ENCODE assay signal across 8 mouse cellular contexts in genomic region chr16:23225821-23226600, GRCm38 (mm10). TPM values are rescaled to one million over a fixed set of nuclear protein-coding genes. Genes with fewer than 3 reads are reported as not detected.
A peak's percentile ranks its signal among the peaks of the same experiment; 100 is the strongest.
DNase-seq lines count a peak whose midpoint lies in the region; ATAC-seq and TF ChIP-seq lines count a peak whose summit lies in the region.

No protein-coding gene starts in this region.

- peak overlapping the region; percentile 73 for H3K4me3 ChIP-seq in intestine, embryonic 15.5 days (replicated peaks)
- H3K4me3 ChIP-seq in limb, embryonic 14.5 days (replicated peaks; ENCODE audit: low read length), result peak overlapping the region; percentile 80
- peak overlapping the region; percentile 91 for H3K4me3 ChIP-seq in midbrain, embryonic 15.5 days
- peak overlapping the region; percentile 64 for H3K4me3 ChIP-seq in stomach, embryonic 15.5 days (replicated peaks)

- H3K27ac ChIP-seq in intestine, embryonic 15.5 days, result peak overlapping the region; percentile 85
- H3K27ac ChIP-seq in limb, embryonic 14.5 days (replicated peaks; ENCODE audit: low read depth, low read length), result peak overlapping the region; percentile 86
- peak overlapping the region; percentile 92 for H3K27ac ChIP-seq in midbrain, embryonic 15.5 days
- peak overlapping the region; percentile 81 for H3K27ac ChIP-seq in stomach, embryonic 15.5 days

- H3K4me1 ChIP-seq in intestine, embryonic 15.5 days (replicated peaks), result peaks cover 15% of the 10 kb centered on the region
- peaks cover 12% of the 10 kb centered on the region; the same call in 1 of the 2 replicates for H3K4me1 ChIP-seq in limb, embryonic 14.5 days (ENCODE audit: control insufficient read depth, insufficient read depth, low read length)
- peaks cover 35% of the 10 kb centered on the region for H3K4me1 ChIP-seq in midbrain, embryonic 15.5 days
- H3K4me1 ChIP-seq in stomach, embryonic 15.5 days, result peaks cover 11% of the 10 kb centered on the region; the same call in 1 of the 2 replicates

- 0 out of 2 replicates have a peak, but pooled peaks have one; percentile 34 for TF ChIP-seq POLR2A in limb, embryonic 14.5 days (IDR thresholded peaks at IDR 0.05; ENCODE audit: borderline replicate concordance, extremely low read depth, insufficient read depth, insufficient read length)

- H3K4me2 ChIP-seq in intestine, embryonic 15.5 days (replicated peaks), result peak overlapping the region; percentile 96
- peak overlapping the region; percentile 89 for H3K4me2 ChIP-seq in limb, embryonic 14.5 days (replicated peaks; ENCODE audit: low read depth, low read length, severe bottlenecking)
- H3K4me2 ChIP-seq in midbrain, embryonic 15.5 days, result peak overlapping the region; percentile 89
- peak overlapping the region; percentile 97 for H3K4me2 ChIP-seq in stomach, embryonic 15.5 days

- peak; percentile 67 for DNase-seq in layer of hippocampus, adult 11-12 months (ENCODE audit: low spot score)
- DNase-seq in layer of hippocampus, adult 9-10 months (ENCODE audit: low spot score), result no peak
- peak; percentile 96 for DNase-seq in heart, adult 11 months
- peak; percentile 73 for DNase-seq in limb, embryonic 14.5 days (ENCODE audit: low spot score)

- no peaks in the 10 kb centered on the region for H3K36me3 ChIP-seq in intestine, embryonic 15.5 days
- H3K36me3 ChIP-seq in limb, embryonic 14.5 days (ENCODE audit: control insufficient read depth, insufficient read depth, low read length), result no peaks in the 10 kb centered on the region
- no peaks in the 10 kb centered on the region for H3K36me3 ChIP-seq in midbrain, embryonic 15.5 days (replicated peaks)
- H3K36me3 ChIP-seq in stomach, embryonic 15.5 days, result no peaks in the 10 kb centered on the region

- H3K9ac ChIP-seq in intestine, embryonic 15.5 days, result peak overlapping the region; percentile 76
- peak overlapping the region; percentile 92 for H3K9ac ChIP-seq in limb, embryonic 14.5 days (ENCODE audit: low read depth, low read length, severe bottlenecking)
- H3K9ac ChIP-seq in midbrain, embryonic 15.5 days, result peak overlapping the region; percentile 80
- peak overlapping the region; percentile 58; the same call in 1 of the 2 replicates for H3K9ac ChIP-seq in stomach, embryonic 15.5 days

- WGBS in intestine, embryonic 15.5 days, result 3% methylated on average over 28 of the region's 28 CpGs
- under 1% methylated on average over 28 of the region's 28 CpGs for whole genome bisulfite sequencing in limb, embryonic 14.5 days
- under 1% methylated on average over 28 of the region's 28 CpGs for WGBS in midbrain, embryonic 15.5 days
- WGBS in stomach, embryonic 15.5 days, result under 1% methylated on average over 28 of the region's 28 CpGs

- H3K9me3 ChIP-seq in intestine, embryonic 15.5 days, result no peaks in the 10 kb centered on the region
- H3K9me3 ChIP-seq in limb, embryonic 14.5 days (ENCODE audit: control insufficient read depth, low read length), result no peaks in the 10 kb centered on the region
- no peaks in the 10 kb centered on the region for H3K9me3 ChIP-seq in midbrain, embryonic 15.5 days
- no peaks in the 10 kb centered on the region for H3K9me3 ChIP-seq in stomach, embryonic 15.5 days

- H3K27me3 ChIP-seq in intestine, embryonic 15.5 days (replicated peaks), result no peaks in the 10 kb centered on the region
- H3K27me3 ChIP-seq in limb, embryonic 14.5 days (ENCODE audit: control insufficient read depth, insufficient read depth, low read length), result no peaks in the 10 kb centered on the region
- no peaks in the 10 kb centered on the region for H3K27me3 ChIP-seq in midbrain, embryonic 15.5 days (replicated peaks)
- no peaks in the 10 kb centered on the region for H3K27me3 ChIP-seq in stomach, embryonic 15.5 days (replicated peaks)

- ATAC-seq in common myeloid progenitor, adult 5-6 weeks (replicated peaks; ENCODE audit: low read depth, poor library complexity, severe bottlenecking), result peak; percentile 23
- peak; percentile 53 for ATAC-seq in intestine, embryonic 15.5 days
- peak; percentile 31 for ATAC-seq in limb, embryonic 14.5 days (ENCODE audit: low FRiP score, low read depth)
- ATAC-seq in midbrain, embryonic 15.5 days (replicated peaks), result peak; percentile 56
- ATAC-seq in stomach, embryonic 15.5 days (ENCODE audit: insufficient read depth, low FRiP score, low read depth), result no peak

RNA-seq across cellular contexts. Expression of gene St6gal1, which starts 1.5 kb away (rescaled TPM):
- 0.34 and 0.41 TPM in 2 replicates for total RNA-seq in common myeloid progenitor, adult 5-6 weeks (2017)
- 15.7 and 17.5 TPM in 2 replicates for polyA plus RNA-seq in intestine, embryonic 15.5 days (2015; fragmentation: Nextera tagmentation; extraction: Ambion mirVana)
- polyA plus RNA-seq in limb, embryonic 14.5 days (2012; rRNA removed), result 13.3 and 14.7 TPM in 2 replicates
- 16.8 and 20.6 TPM in 2 replicates for polyA plus RNA-seq in limb, embryonic 14.5 days (2014; fragmentation: Nextera tagmentation; extraction: Ambion mirVana)
- 27.9 and 29.4 TPM in 2 replicates for polyA plus RNA-seq in midbrain, embryonic 15.5 days (2015; fragmentation: Nextera tagmentation; extraction: Ambion mirVana)
- polyA plus RNA-seq in stomach, embryonic 15.5 days (2015; fragmentation: Nextera tagmentation; extraction: Ambion mirVana), result 16.3 and 18.0 TPM in 2 replicates
